Mouse (Mus musculus) layer of hippocampus, adult 6 months (tissue): ENCODE data around the gene Cdk13. TPM values are rescaled to one million over a fixed set of nuclear protein-coding genes. Genes with fewer than 3 reads are reported as not detected.

Experiments
- long read RNA-seq, 2 experiments: library from polyadenylated mRNA; unstranded; transcript quantifications; one replicate each; pipeline ENCODE4 v2.0.0; 2019 to 2020
- microRNA-seq: library from miRNA; unstranded; fragments of <30 nt; microRNA quantifications from one replicate; pipeline ENCODE4 v1.2.0, GENCODE M21; 2020
- polyA plus RNA-seq: library from polyadenylated mRNA; unstranded; fragments of <200 nt; fragmentation: Nextera tagmentation; gene quantifications from 2 replicates; pipeline ENCODE4 v1.2.3, GENCODE M21; 2021

Cdk13 gene
- 6.0 and 9.2 TPM in 2 replicates for polyA plus RNA-seq
- long read RNA-seq, experiment 1, transcript Cdk13-206 (3 exons, 1,062 nt): major isoform, 5 of 18 reads
- long read RNA-seq, experiment 1, partial matches to known transcripts: 9 of 18 reads
- long read RNA-seq, experiment 1, other reads (novel, unspliced or antisense): 4 of 18 reads
- long read RNA-seq, experiment 2, full-length matches to known transcripts: 11 of 25 reads
- long read RNA-seq, experiment 2, partial matches to known transcripts: 4 of 25 reads
- long read RNA-seq, experiment 2, other reads (novel, unspliced or antisense): 10 of 25 reads

DNA sequence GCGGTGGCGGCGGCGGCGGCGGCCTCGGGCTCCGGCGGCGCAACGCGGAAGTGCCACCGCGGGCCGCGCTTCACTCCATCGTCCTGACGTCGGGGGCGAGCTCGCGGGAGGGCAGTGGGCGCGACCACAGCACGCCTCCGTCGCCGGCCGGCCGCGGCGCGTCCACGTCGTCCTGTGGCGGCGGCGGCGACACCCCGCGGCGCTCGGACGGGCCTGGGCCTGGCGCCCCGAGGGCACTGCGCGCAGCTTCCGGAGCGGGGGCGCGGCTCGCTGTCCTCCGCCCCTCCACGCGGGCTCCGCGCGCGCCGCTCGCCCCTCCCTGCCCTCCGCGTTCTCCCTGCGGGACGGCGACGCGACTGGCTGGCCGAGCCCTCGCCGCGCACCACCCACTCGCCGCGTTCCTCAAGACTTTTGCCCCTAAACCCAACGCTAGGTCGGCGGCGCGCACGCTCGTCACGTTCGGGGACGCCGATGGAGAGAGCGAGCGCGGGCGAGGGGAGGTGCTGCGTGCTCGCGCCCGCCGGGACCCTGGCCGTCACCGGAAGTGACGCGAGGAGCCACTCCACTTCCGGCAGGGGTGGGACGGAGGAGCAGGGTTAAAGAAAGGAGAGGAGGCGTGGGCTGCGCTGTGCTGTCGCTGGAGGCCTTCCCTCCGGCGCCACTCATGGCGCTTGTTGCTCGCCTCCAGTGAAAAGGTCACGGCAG lies at the start of gene Cdk13:
Gene Cdk13, minus strand, starts transcription at position 189 of the 705 bp plus-strand sequence.

DNA sequence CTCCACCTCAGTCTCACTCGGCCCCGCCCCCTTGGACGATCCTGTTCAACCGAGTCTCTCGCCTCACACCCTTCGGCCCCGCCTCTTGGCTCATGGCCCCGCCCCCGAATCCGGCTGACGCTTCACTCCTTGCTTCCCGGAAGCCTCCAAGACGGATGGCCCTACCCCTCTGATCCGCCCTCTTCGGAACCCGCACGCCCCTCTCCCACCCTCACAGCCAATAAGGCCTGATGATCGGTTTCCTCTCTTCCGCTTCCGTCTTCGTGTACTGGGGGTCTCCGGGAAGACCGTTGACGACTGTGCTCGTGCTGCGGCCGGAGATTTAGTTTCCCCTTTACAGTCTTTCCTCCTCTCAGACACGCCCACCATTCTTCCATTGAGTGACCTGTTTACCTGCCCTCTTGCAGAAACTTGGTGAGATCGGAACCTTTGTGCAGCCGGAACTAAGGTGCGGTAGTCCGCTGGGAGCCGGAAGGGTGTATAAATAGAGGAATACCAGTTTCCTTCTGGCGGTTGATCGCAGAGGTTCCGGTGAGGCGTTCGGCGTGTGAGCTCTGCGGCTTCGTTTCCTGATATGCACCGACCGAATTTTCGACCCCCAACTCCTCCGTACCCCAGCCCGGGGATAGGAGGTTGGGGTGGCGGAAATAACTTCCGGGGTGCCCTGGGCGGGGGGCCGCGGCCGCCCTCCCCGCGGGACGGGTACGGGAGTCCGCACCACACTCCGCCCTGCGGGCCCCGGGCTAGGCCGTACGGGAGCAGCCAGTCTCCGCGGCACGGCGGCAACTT lies 109.8 kb downstream of the Cdk13 start, which contains the start of the genes Mplkip and Sugct:
Gene Mplkip, plus strand, starts transcription at position 282 of the 789 bp plus-strand sequence.
Gene Sugct, minus strand, starts transcription at position 643 of the 789 bp plus-strand sequence.

Small RNA genes within 50 kb of the gene (microRNA-seq; reads per million reads assigned to microRNA genes)
- not detected for gene Mir466i

Other genes starting within 250 kb of the Cdk13 start
- gene Mplkip, start 109.9 kb downstream of the Cdk13 start, polyA plus RNA-seq: 15.5 and 15.7 TPM in 2 replicates
- gene Sugct, start 109.5 kb downstream of the Cdk13 start, polyA plus RNA-seq: 6.0 and 6.7 TPM in 2 replicates
- 113 and 115 TPM in 2 replicates for gene Rala, start 139.1 kb upstream of the Cdk13 start, polyA plus RNA-seq
- gene Yae1d1, start 188.3 kb upstream of the Cdk13 start, polyA plus RNA-seq: 60.9 and 64.5 TPM in 2 replicates